Mouse (Mus musculus): ENCODE data around the gene Baiap3. TPM values are rescaled to one million over a fixed set of nuclear protein-coding genes. Genes with fewer than 3 reads are reported as not detected.

Gene Baiap3
- polyA plus RNA-seq, 1 experiment from 2014 or later = 0.76 TPM

DNA sequence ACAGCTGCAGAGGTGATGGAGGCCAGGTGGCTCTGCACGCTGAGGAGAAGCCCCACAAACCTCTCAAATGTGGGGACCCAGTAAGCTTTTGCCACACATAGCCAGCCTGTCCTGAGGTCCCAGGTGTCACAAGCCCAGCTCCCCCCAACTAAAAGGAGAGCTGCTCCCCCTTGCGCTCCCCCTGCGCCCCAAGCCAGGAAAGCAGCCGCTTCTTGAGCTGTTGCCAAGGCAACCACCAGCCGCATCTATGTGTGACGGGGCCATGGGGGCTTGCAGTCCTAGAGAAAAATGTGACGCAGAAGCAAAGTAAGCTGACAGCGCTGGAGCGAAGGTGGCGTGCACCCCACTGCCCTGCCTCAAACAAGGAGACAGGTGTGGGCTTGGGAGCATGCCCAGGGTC lies 2.4 kb downstream of the Baiap3 start:
- H3K4me2 ChIP-seq (replicated peaks; ENCODE audit: low read depth, low read length) = no peak overlapping the region
- no peak overlapping the region for H3K9ac ChIP-seq (ENCODE audit: low read depth, low read length)
- H3K27me3 ChIP-seq (ENCODE audit: control insufficient read depth, insufficient read depth, low read length) = peaks cover 21% of the 10 kb centered on the region
- peaks cover 9% of the 10 kb centered on the region for H3K4me1 ChIP-seq (ENCODE audit: control insufficient read depth, insufficient read depth, low read length)
- WGBS = 43% methylated on average over 10 of the region's 10 CpGs
- ATAC-seq (ENCODE audit: low FRiP score, low TSS enrichment) = no peak
- no peak overlapping the region for H3K4me3 ChIP-seq (ENCODE audit: low read length)
- no peaks in the 10 kb centered on the region for H3K9me3 ChIP-seq (ENCODE audit: control insufficient read depth, low read length)
- H3K27ac ChIP-seq (ENCODE audit: low read depth, low read length) = no peak overlapping the region
- peaks cover 2% of the 10 kb centered on the region for H3K36me3 ChIP-seq (ENCODE audit: control insufficient read depth, insufficient read depth, low read length)

DNA sequence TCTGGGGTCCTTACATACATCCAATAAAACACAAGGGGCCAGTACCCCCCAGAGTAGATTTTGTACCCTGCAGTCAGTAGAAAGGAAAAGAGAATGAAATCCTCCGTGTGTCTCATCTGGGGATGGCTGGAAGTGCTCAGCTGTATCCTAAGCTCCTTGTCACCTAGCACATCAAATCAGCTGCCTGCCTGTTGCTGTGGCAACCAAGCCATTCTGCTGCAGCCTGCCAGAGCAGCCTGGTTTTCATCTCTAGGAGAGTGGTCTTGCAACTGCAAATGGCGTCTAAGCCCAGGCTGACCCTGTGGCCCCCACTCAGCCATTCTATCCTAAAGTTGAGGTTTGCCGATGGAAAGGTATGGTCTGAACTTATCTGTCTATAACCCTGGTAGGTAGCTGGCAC lies 3.5 kb downstream of the Baiap3 start:
- Histone ChIP-seq H3K9me3 (ENCODE audit: control insufficient read depth, low read length) (no peaks in the 10 kb centered on the region), H3K4me3 (ENCODE audit: low read length) (no peak overlapping the region), H3K4me2 (replicated peaks; ENCODE audit: low read depth, low read length) (no peak overlapping the region), H3K27me3 (ENCODE audit: control insufficient read depth, insufficient read depth, low read length) (peaks cover 21% of the 10 kb centered on the region), H3K4me1 (ENCODE audit: control insufficient read depth, insufficient read depth, low read length) (peaks cover 9% of the 10 kb centered on the region), H3K9ac (ENCODE audit: low read depth, low read length) (no peak overlapping the region), H3K27ac (ENCODE audit: low read depth, low read length) (no peak overlapping the region), H3K36me3 (ENCODE audit: control insufficient read depth, insufficient read depth, low read length) (no peaks in the 10 kb centered on the region)
- 52% methylated on average over 3 of the region's 3 CpGs for WGBS
- no peak for ATAC-seq (ENCODE audit: low FRiP score, low TSS enrichment)

DNA sequence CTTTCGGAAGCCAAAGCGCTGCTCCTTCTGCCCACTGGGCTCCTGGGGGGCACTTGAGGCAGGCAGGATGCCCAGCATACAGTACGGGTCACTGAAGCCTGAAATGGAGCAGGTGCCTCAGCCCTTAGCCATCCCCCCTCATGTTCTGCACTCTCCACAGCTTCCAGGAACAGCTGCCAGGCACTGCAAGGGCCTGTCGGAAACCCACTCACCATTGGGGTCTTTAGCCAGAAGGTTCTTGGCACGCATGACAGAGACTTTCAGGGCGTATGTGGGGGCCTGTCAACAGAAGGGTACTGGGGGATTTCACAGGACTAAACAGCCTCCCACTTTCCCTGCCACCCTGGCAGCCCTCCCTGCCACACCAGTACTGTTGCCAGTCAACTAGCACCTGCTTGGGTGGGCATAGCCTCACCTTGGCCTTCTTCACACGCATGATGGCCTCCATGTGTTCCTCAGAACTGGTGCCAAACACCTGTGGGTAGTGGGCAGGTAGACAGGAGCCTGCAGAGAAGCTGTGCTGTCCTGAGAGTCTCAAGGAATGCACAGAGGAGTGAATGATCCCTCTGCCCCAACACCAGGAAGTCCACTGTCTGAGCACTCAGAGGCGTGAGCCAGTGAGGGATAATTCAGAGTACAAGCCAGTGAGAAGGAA lies 5.9 kb downstream of the Baiap3 start:
- no peak for ATAC-seq (ENCODE audit: low FRiP score, low TSS enrichment)
- H3K9me3 ChIP-seq (ENCODE audit: control insufficient read depth, low read length) = no peaks in the 10 kb centered on the region
- H3K9ac ChIP-seq (ENCODE audit: low read depth, low read length) = no peak overlapping the region
- no peak overlapping the region for H3K4me3 ChIP-seq (ENCODE audit: low read length)
- H3K4me2 ChIP-seq (replicated peaks; ENCODE audit: low read depth, low read length) = no peak overlapping the region
- peaks cover 12% of the 10 kb centered on the region; the same call in 1 of the 2 replicates for H3K27me3 ChIP-seq (ENCODE audit: control insufficient read depth, insufficient read depth, low read length)
- no peak overlapping the region for H3K27ac ChIP-seq (ENCODE audit: low read depth, low read length)
- 80% methylated on average over 8 of the region's 8 CpGs for WGBS
- H3K4me1 ChIP-seq (ENCODE audit: control insufficient read depth, insufficient read depth, low read length) = no peaks in the 10 kb centered on the region
- H3K36me3 ChIP-seq (ENCODE audit: control insufficient read depth, insufficient read depth, low read length) = no peaks in the 10 kb centered on the region; the same call in 1 of the 2 replicates

DNA sequence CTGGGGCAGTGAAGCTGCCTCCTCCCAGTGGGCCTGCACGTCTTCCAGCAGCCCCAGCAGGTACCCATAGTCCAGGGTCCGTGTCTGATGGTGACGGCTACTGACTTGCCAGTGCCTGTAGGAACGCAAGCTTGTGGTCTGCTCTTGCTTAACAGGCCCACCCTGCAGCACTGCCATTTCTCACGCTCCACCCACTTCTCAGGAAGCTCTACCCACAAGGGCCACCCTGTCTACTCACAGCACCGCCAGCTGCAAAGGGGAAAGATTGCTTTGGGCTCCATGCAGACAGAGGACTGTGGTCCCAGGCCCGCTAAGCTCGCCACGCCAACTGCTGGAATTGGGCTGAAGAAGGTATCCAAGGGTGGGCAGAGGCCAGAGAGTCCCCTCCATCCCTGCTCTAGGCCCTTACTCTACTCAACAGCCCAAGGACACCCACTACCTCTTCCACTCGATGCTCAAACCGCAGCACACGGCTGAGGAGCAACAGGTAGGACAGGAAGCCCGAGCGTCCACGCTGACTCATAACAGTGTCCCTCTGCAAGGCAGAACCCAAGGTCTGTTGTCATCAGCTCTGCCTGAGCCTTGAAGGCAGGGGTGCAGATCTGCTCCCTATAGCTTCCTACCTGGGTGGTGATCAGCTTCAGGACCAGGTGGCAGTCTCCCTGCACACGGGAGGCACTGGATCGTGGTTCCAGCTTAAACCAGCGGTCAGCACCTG lies 8.0 kb downstream of the Baiap3 start:
- peaks cover 17% of the 10 kb centered on the region for H3K36me3 ChIP-seq (ENCODE audit: control insufficient read depth, insufficient read depth, low read length)
- no peak overlapping the region for H3K4me2 ChIP-seq (replicated peaks; ENCODE audit: low read depth, low read length)
- H3K4me3 ChIP-seq (ENCODE audit: low read length) = no peak overlapping the region
- H3K27ac ChIP-seq (ENCODE audit: low read depth, low read length) = no peak overlapping the region
- no peak overlapping the region for H3K9ac ChIP-seq (ENCODE audit: low read depth, low read length)
- no peaks in the 10 kb centered on the region for H3K9me3 ChIP-seq (ENCODE audit: control insufficient read depth, low read length)
- WGBS = 81% methylated on average over 18 of the region's 18 CpGs
- no peaks in the 10 kb centered on the region for H3K4me1 ChIP-seq (ENCODE audit: control insufficient read depth, insufficient read depth, low read length)
- ATAC-seq (ENCODE audit: low FRiP score, low TSS enrichment) = no peak
- no peaks in the 10 kb centered on the region for H3K27me3 ChIP-seq (ENCODE audit: control insufficient read depth, insufficient read depth, low read length)

DNA sequence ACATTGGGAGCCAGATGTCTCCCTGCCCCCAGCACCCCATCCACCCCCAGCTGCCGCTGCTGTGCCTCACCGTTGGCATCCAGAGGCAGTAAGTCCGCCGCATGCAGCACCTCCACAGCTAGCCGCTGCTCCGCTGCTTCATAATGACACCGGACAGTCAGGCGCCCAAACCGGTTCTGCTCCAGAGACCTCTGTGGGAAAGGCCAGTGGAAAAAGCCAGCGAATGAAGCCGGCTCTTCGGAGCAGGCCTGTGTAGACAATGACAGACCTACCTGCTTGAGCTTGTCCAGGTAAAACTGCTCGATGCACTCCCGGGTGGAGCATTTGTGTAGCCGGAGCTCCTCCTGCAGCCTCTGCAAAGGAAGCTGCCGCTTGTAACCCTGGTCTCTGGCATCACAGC lies 11.9 kb downstream of the Baiap3 start:
- no peak overlapping the region for H3K27ac ChIP-seq (ENCODE audit: low read depth, low read length)
- H3K36me3 ChIP-seq (ENCODE audit: control insufficient read depth, insufficient read depth, low read length) = peaks cover 33% of the 10 kb centered on the region
- H3K4me2 ChIP-seq (replicated peaks; ENCODE audit: low read depth, low read length) = no peak overlapping the region
- no peaks in the 10 kb centered on the region for H3K27me3 ChIP-seq (ENCODE audit: control insufficient read depth, insufficient read depth, low read length)
- no peak overlapping the region for H3K9ac ChIP-seq (ENCODE audit: low read depth, low read length)
- no peaks in the 10 kb centered on the region for H3K9me3 ChIP-seq (ENCODE audit: control insufficient read depth, low read length)
- H3K4me3 ChIP-seq (ENCODE audit: low read length) = no peak overlapping the region
- H3K4me1 ChIP-seq (ENCODE audit: control insufficient read depth, insufficient read depth, low read length) = peaks cover 13% of the 10 kb centered on the region
- WGBS = 82% methylated on average over 16 of the region's 16 CpGs
- ATAC-seq (ENCODE audit: low FRiP score, low TSS enrichment) = no peak

DNA sequence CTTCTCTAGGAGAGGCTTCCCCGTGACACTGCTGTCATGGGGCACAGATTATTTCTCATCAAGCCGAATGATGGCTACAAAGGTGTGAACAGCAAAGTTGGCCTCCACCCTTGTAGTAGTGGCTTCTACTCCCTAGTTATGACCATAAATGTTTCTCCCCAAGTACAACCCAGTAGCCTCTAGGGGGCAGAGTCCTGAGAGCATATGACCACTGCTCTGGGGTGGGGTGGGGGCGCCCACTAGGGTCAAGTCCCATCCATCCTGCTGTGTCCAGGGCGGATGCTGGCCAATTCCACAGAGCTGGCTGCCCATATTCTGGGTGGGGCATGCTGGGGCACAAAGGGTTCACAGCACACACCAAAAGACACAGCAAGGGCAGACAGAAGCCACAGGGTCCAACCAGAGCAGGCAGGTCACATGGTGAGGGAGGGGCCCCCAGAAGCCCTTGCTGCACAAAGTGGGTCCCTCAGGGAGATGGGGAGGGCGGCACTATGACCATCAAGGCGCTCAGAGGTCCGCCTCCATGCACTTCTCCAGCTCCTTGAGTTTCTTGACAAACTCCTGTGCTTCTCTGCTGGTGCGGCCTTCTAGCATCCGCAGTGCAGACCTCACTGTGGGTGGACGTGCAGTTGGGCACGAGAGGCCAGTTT lies 12.9 kb downstream of the Baiap3 start:
- H3K4me2 ChIP-seq (replicated peaks; ENCODE audit: low read depth, low read length) = no peak overlapping the region
- WGBS = 88% methylated on average over 11 of the region's 11 CpGs

DNA sequence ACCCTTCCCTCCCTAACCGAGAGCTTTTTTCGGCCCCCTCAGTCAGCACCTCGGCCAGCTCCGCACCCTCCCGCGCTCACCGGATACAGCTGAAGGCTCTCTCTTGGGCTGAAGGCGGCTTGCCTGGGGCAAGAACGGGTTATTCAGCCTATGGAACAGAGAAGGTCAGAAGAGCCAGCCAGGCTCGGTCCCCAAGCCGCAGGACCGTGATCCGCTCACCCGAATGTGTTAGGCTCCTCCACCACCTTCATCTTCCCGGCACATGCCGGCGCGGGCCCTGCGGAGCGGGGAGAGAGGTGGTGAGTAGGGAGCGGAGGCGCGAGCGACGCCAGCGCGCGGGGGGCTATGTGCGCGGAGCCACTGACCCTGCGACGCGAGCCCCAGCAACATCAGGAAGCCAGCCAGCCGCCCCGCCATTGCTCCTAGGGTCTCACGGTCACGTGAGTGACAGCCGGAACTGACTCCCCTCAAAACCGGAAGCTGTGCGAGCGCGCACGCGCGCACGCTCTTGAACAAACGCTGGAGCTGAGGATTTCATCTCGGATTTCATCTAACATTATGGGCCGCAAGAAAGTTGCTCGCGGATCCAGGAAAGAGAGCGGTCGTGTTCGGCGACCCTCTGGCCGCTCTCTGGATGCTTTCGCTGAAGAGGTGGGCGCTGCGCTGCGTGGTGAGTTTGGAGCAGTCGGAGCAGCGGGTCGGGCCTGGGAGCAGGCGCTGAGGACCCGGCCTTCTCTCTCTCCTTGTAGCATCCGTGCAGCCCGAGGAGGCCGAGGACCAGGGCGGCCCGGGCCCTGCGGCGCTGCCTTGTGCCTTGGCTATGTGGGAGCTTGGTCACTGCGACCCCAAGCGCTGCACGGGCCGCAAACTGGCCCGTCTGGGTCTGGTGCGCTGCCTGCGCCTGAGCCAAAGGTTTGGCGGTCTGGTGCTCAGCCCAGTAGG lies 16.2 kb downstream of the Baiap3 start, which contains the start of the genes Gnptg and Tsr3:
Gene Gnptg, minus strand, starts transcription at position 430 of the 942 bp plus-strand sequence.
Gene Tsr3, plus strand, starts transcription at position 476 of the 942 bp plus-strand sequence.
- WGBS = under 1% methylated on average over 80 of the region's 80 CpGs
- Histone ChIP-seq H3K27ac (ENCODE audit: low read depth, low read length) (peak within 1 kb of the TSS; percentile 89), H3K9me3 (ENCODE audit: control insufficient read depth, low read length) (no peaks in the 10 kb centered on the region), H3K4me2 (replicated peaks; ENCODE audit: low read depth, low read length) (peak within 1 kb of the TSS; percentile 66), H3K27me3 (ENCODE audit: control insufficient read depth, insufficient read depth, low read length) (no peaks in the 10 kb centered on the region), H3K9ac (ENCODE audit: low read depth, low read length) (peak within 1 kb of the TSS; percentile 96), H3K36me3 (ENCODE audit: control insufficient read depth, insufficient read depth, low read length) (peaks cover 46% of the 10 kb centered on the region), H3K4me1 (ENCODE audit: control insufficient read depth, insufficient read depth, low read length) (peaks cover 16% of the 10 kb centered on the region), H3K4me3 (ENCODE audit: low read length) (peak within 1 kb of the TSS; percentile 100)
- peak; percentile 89 for ATAC-seq (ENCODE audit: low FRiP score, low TSS enrichment)

More for the DNA sequence above, 12.9 kb downstream of the Baiap3 start:
- H3K4me3 ChIP-seq (ENCODE audit: low read length) = no peak overlapping the region
- no peaks in the 10 kb centered on the region for H3K27me3 ChIP-seq (ENCODE audit: control insufficient read depth, insufficient read depth, low read length)
- H3K9ac ChIP-seq (ENCODE audit: low read depth, low read length) = no peak overlapping the region
- ATAC-seq (ENCODE audit: low FRiP score, low TSS enrichment) = no peak
- no peaks in the 10 kb centered on the region for H3K9me3 ChIP-seq (ENCODE audit: control insufficient read depth, low read length)
- H3K27ac ChIP-seq (ENCODE audit: low read depth, low read length) = no peak overlapping the region
- H3K36me3 ChIP-seq (ENCODE audit: control insufficient read depth, insufficient read depth, low read length) = peaks cover 33% of the 10 kb centered on the region
- peaks cover 16% of the 10 kb centered on the region for H3K4me1 ChIP-seq (ENCODE audit: control insufficient read depth, insufficient read depth, low read length)

DNA sequence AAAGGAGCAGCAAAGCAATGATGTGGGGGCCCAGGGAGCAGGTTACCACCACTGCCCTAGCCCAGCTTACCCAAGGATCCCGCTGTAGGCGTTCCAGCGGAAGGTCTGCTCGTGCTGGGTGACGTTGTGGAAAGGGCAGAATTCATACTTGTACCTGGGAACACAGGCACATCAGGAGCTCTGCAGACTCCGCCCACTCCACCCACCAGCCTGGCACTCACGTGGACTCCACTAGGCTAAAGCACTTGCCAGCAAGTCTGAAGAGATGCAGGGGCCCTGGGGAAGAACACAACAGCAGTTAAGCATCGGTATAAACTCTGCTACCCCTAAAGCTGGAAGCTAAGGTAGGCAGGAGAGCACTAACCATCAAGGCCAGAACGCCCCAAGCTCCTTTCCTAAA lies 20.5 kb downstream of the Baiap3 start:
- H3K4me2 ChIP-seq (replicated peaks; ENCODE audit: low read depth, low read length) = no peak overlapping the region
- no peaks in the 10 kb centered on the region for H3K9me3 ChIP-seq (ENCODE audit: control insufficient read depth, low read length)
- no peak for ATAC-seq (ENCODE audit: low FRiP score, low TSS enrichment)
- H3K4me1 ChIP-seq (ENCODE audit: control insufficient read depth, insufficient read depth, low read length) = peaks cover 6% of the 10 kb centered on the region; the same call in 1 of the 2 replicates
- 90% methylated on average over 9 of the region's 9 CpGs for WGBS
- H3K27me3 ChIP-seq (ENCODE audit: control insufficient read depth, insufficient read depth, low read length) = no peaks in the 10 kb centered on the region
- peaks cover 30% of the 10 kb centered on the region; the same call in 1 of the 2 replicates for H3K36me3 ChIP-seq (ENCODE audit: control insufficient read depth, insufficient read depth, low read length)
- no peak overlapping the region for H3K4me3 ChIP-seq (ENCODE audit: low read length)
- no peak overlapping the region for H3K27ac ChIP-seq (ENCODE audit: low read depth, low read length)
- no peak overlapping the region for H3K9ac ChIP-seq (ENCODE audit: low read depth, low read length)
